Mouse (Mus musculus) C2C12 (cell line): ENCODE measurements around the gene Crabp2.

Experiments used
- CEBPB ChIP-seq: IDR thresholded peaks from one replicate; pipeline ENCODE4 v1.6.1; 2011; ENCODE audit warnings: low read depth, mild to moderate bottlenecking, control low read depth, moderate library complexity
- CTCF ChIP-seq: IDR thresholded peaks from one replicate; pipeline ENCODE4 v1.5.1; 2011; ENCODE audit not compliant: control insufficient read depth, insufficient read depth, insufficient read length

- TF ChIP-seq CTCF (no peak), CEBPB (no peak)
Measured at GRCm38 (mm10) chr3:87989935-87990334, 41.5 kb downstream of the Crabp2 start.
